Mouse (Mus musculus) lung, embryonic 16.5 days (tissue): ENCODE data around the gene Rtkn2. TPM values are rescaled to one million over a fixed set of nuclear protein-coding genes. Genes with fewer than 3 reads are reported as not detected.

Source experiments
- ATAC-seq: fragments of 200-750 bp; cut with Nextera tagmentation; 2 replicates; pipeline ENCODE4 v1.8.0; 2017; ENCODE audit warnings: low read depth, mild to moderate bottlenecking, moderate library complexity
- H3K27ac ChIP-seq: fragments of 300-500 bp; sonication (generic); 2 replicates; pipeline ENCODE4 v1.5.1; 2014; ENCODE audit warnings: mild to moderate bottlenecking, control low read depth, low read length
- H3K27me3 ChIP-seq: fragments of 300-500 bp; sonication (generic); 2 replicates; pipeline ENCODE4 v1.6.1; 2014; ENCODE audit warnings: low read depth, low read length, mixed read lengths; ENCODE audit not compliant: control insufficient read depth, insufficient read depth
- H3K36me3 ChIP-seq: fragments of 300-500 bp; sonication (generic); 2 replicates; pipeline ENCODE4 v1.6.1; 2014; ENCODE audit warnings: low read length; ENCODE audit not compliant: control insufficient read depth, insufficient read depth
- H3K4me1 ChIP-seq: fragments of 300-500 bp; sonication (generic); replicated peaks from 2 replicates; pipeline ENCODE4 v1.6.1; 2014; ENCODE audit warnings: low read length, mixed read lengths; ENCODE audit not compliant: control insufficient read depth, insufficient read depth
- H3K4me2 ChIP-seq: fragments of 300-500 bp; sonication (generic); 2 replicates; pipeline ENCODE4 v1.6.1; 2014; ENCODE audit warnings: low read depth, low read length, control low read depth
- H3K4me3 ChIP-seq: fragments of 300-500 bp; sonication (generic); 2 replicates; pipeline ENCODE4 v1.5.1; 2014; ENCODE audit warnings: mild to moderate bottlenecking, low read length, control low read depth
- H3K9ac ChIP-seq: fragments of 300-500 bp; sonication (generic); 2 replicates; pipeline ENCODE4 v1.6.1; 2014; ENCODE audit warnings: low read length, control low read depth
- H3K9me3 ChIP-seq: fragments of 300-500 bp; sonication (generic); 2 replicates; pipeline ENCODE4 v1.6.1; 2016; ENCODE audit warnings: low read length; ENCODE audit not compliant: control insufficient read depth
- WGBS: fragments of 180-500 bp; shearing (Covaris S2); extraction: QIAGEN DNeasy Blood & Tissue Kit; methylation state at CpG from one replicate; pipeline ENCODE4 v1.1.7; 2014; 5-methylcytosine and 5-hydroxymethylcytosine counted together
- polyA plus RNA-seq: library from polyadenylated mRNA; unstranded; fragments of >200 nt; fragmentation: Nextera tagmentation; extraction: Ambion mirVana; gene quantifications from 2 replicates; pipeline ENCODE4 v1.2.1, GENCODE M21; 2015

Gene Rtkn2
- polyA plus RNA-seq, 1 experiment from 2014 or later = 14.6 TPM

DNA sequence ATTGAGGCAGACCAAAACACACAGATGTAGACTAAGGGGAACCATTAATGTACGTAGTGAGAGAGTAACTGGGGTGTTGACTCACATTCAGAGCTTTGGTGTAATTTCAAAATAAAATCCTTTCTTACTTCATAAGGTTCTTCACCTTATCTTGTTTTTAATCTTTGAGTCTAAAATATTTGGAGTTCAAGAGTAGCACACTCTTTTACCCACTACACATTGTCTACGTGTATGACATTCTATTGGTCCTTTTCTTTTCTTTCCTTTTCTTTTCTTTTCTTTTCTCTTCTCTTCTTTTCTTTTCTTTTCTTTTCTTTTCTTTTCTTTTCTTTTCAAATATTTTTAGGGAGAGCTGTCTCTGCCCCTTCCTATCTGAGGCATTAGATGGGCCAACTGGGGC, 23.4 kb upstream of the Rtkn2 start:
- Histone ChIP-seq H3K27me3 (no peaks in the 10 kb centered on the region), H3K36me3 (no peaks in the 10 kb centered on the region), H3K9ac (no peak overlapping the region), H3K9me3 (no peaks in the 10 kb centered on the region), H3K27ac (no peak overlapping the region), H3K4me2 (no peak overlapping the region), H3K4me1 (peaks cover 4% of the 10 kb centered on the region; the same call in 1 of the 2 replicates), H3K4me3 (no peak overlapping the region)
- WGBS = 79% methylated on average over 2 of the region's 2 CpGs
- no peak for ATAC-seq

DNA sequence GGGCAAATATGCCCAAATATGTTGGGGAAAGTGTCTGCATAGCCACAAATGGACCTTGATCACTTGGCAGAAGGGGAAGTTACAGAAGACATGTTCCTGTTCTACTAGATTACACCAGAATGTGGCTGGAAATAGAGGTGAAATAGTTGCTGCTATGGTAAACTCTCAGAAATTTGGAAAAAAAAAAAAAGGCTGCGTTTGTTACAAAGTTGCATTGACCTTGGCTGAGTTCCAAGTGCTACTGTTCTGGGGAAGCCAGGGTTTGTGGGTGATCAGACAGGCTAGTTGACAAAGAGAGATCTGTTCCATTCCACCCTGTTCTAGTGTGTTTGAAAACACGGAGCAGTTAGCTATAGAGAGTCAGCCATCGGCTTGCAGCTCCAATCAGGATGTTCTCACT, 19.4 kb upstream of the Rtkn2 start:
- no peak overlapping the region for H3K4me3 ChIP-seq
- H3K9me3 ChIP-seq = no peaks in the 10 kb centered on the region
- H3K27me3 ChIP-seq = no peaks in the 10 kb centered on the region
- no peak overlapping the region for H3K4me2 ChIP-seq
- H3K4me1 ChIP-seq = peaks cover 4% of the 10 kb centered on the region
- ATAC-seq = 0 out of 2 replicates have a peak, but pooled peaks have one; percentile 49
- no peaks in the 10 kb centered on the region for H3K36me3 ChIP-seq
- WGBS = 33% methylated on average over 3 of the region's 3 CpGs
- peak overlapping the region; percentile 27; the same call in 1 of the 2 replicates for H3K27ac ChIP-seq
- H3K9ac ChIP-seq = no peak overlapping the region

DNA sequence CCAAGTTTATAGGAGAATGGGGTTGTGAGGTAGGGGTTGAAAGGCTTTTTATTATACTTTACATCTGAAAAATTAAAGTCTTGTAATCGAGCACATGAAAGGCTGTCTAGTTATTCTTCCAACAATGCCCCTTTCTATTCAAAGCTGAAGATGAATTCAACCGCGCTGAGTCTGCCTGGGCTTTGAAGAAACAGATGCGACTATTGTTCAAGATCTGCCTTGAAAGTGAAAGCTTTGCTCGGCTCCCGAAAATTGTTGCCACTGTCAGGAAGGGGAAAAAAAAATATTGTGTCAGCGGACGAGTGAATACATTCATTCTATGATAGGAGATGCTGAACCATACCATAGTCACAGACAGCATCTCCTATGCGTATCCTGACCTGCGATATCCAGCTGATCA, 16.9 kb upstream of the Rtkn2 start:
- H3K27ac ChIP-seq = no peak overlapping the region
- no peaks in the 10 kb centered on the region for H3K36me3 ChIP-seq
- H3K4me2 ChIP-seq = no peak overlapping the region
- no peak overlapping the region for H3K9ac ChIP-seq
- H3K4me3 ChIP-seq = no peak overlapping the region
- H3K27me3 ChIP-seq = no peaks in the 10 kb centered on the region
- H3K9me3 ChIP-seq = no peaks in the 10 kb centered on the region
- whole genome bisulfite sequencing = 62% methylated on average over 10 of the region's 10 CpGs
- no peak for ATAC-seq
- H3K4me1 ChIP-seq = peaks cover 12% of the 10 kb centered on the region

DNA sequence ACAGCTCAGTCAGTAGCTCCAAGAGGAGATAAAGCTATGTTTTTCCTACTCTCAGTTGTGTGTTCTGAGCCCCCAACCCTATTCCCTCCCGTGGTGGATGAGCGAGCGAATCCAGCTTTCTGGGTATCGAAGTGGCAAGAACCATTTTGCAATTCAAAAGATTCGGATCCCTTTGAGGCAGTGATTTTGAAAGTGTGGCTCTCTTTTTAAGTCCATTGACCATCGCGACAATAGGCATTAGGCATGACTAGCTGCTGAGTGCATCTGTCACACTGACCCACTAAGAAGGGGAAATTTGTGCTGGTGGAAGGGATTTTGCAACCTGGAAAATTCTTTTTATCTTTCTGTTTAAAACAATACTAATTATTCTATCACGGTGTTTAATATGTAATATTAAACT, 15.3 kb upstream of the Rtkn2 start:
- Histone ChIP-seq H3K4me1 (peaks cover 12% of the 10 kb centered on the region), H3K4me2 (no peak overlapping the region), H3K4me3 (no peak overlapping the region), H3K27me3 (no peaks in the 10 kb centered on the region), H3K9ac (no peak overlapping the region), H3K36me3 (no peaks in the 10 kb centered on the region), H3K9me3 (no peaks in the 10 kb centered on the region), H3K27ac (no peak overlapping the region)
- WGBS = 74% methylated on average over 8 of the region's 8 CpGs
- no peak for ATAC-seq

DNA sequence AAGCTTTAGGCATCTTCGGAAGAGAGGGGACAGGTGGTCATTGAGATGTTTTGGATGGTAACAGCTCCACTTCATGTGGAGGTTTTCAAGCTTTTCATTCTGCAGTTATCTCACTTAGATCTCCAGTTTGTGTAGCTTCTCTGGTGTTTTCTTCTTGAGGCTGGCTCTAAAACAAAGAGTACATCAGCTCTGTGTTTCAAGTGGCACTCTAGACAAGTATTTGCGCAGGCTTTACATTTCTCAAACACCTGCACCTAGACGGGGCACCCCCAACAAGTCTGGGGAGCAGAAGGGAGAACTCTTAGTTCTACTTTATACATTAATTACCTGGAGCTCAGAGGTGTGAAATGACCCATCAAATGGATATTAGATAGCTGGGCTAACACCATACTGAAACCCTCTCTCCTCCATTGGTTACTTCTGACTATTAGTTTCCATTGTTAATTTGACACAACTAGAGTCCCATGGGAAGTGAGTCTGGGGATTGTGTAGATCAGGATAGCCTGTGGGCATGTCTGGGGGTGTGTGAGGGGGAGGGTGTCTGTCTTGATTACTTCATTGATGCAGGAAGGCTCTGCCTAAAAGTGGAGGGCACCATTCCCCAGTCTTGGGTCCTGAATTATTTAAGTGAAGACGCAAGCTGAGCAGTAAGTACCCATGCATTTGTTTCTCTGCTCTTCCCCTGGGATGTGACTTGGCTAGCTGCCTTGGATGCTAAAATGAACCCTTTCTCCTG, 14.0 kb upstream of the Rtkn2 start:
- 58% methylated on average over 4 of the region's 4 CpGs for WGBS
- H3K4me3 ChIP-seq = no peak overlapping the region
- H3K4me1 ChIP-seq = peaks cover 12% of the 10 kb centered on the region
- no peaks in the 10 kb centered on the region for H3K27me3 ChIP-seq
- no peaks in the 10 kb centered on the region for H3K9me3 ChIP-seq
- no peaks in the 10 kb centered on the region for H3K36me3 ChIP-seq
- H3K27ac ChIP-seq = peak overlapping the region; percentile 77
- H3K9ac ChIP-seq = no peak overlapping the region
- H3K4me2 ChIP-seq = no peak overlapping the region
- ATAC-seq = peak; percentile 71; the same call in 1 of the 2 replicates

DNA sequence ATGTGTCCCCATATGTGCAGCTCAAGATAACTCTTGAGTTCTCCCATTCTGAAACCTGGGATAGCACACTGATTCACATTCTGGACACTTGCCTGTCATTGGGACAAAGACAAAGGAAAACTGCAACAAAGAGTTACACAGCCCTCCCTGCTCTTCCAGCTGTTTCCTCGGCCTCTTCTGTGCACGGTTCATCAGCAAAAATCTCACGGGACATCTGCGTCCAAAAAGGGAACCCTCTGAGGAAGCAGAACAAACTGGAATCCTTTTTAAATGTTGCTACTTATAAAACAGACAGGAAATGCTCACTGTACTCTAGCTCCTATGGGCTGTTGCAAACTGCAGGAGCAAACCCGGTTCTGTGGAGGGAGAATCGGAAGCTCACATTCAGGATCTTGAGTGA, 13.3 kb upstream of the Rtkn2 start:
- WGBS = 40% methylated on average over 6 of the region's 6 CpGs
- Histone ChIP-seq H3K36me3 (no peaks in the 10 kb centered on the region), H3K9ac (no peak overlapping the region), H3K27ac (peak overlapping the region; percentile 55), H3K4me1 (peaks cover 9% of the 10 kb centered on the region), H3K4me3 (no peak overlapping the region), H3K4me2 (no peak overlapping the region), H3K9me3 (no peaks in the 10 kb centered on the region), H3K27me3 (no peaks in the 10 kb centered on the region)
- ATAC-seq = 0 out of 2 replicates have a peak, but pooled peaks have one; percentile 34

DNA sequence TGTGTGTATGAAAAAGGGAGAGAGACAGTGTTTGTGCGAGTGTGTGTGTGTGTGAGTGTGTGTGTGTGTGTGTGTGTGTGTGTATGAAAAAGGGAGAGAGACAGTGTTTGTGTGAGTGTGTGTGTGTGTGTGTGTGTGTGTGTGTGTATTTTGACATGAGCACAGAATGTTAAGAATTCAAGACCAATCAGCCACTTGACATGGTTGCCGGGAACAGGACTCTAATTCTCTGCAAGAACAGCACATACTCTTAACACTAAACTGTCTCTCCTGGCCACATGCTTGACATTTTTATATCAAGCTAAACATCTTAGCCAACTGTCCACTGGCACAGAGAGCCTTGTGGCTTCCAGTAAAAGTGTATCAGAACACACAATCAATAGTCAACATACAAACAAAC, 12.4 kb upstream of the Rtkn2 start:
- no peak overlapping the region for H3K9ac ChIP-seq

DNA sequence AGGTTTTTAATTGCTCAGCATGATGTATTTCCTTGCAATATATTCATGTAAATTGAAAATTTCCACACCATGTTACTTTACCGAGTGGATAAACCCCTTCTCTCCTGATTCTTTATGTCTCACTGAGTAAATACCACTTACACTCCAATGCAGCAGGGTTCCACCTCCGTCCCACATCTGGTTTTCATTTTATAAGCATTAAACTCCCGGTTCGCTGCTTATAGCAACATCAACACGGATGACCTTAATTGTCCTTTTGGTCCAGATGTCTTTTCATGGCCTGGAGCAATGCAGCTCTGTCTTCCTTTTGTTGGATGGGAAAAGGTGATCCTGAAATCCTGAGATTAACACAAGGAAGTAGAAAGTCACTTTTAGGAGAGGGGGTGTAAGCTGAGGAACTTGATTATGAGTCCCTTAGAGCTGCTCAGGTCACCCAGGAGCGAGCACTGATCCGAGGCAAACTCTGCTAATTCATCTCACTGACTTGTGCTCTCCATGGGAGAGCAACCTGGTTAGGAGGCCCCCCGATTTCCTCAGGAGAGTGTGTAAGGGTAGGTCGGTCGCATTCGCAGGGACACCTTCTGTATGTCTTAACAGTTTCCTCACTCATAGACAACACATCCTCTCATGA, 8.1 kb upstream of the Rtkn2 start:
- H3K4me3 ChIP-seq = no peak overlapping the region
- 53% methylated on average over 11 of the region's 11 CpGs for WGBS
- ATAC-seq = no peak

More for the DNA sequence above, 12.4 kb upstream of the Rtkn2 start:
- Histone ChIP-seq H3K27ac (no peak overlapping the region), H3K36me3 (no peaks in the 10 kb centered on the region), H3K9me3 (no peaks in the 10 kb centered on the region), H3K27me3 (no peaks in the 10 kb centered on the region), H3K4me2 (no peak overlapping the region), H3K4me3 (no peak overlapping the region), H3K4me1 (peaks cover 9% of the 10 kb centered on the region)
- no peak for ATAC-seq
- 56% methylated on average over 2 of the region's 2 CpGs for WGBS

DNA sequence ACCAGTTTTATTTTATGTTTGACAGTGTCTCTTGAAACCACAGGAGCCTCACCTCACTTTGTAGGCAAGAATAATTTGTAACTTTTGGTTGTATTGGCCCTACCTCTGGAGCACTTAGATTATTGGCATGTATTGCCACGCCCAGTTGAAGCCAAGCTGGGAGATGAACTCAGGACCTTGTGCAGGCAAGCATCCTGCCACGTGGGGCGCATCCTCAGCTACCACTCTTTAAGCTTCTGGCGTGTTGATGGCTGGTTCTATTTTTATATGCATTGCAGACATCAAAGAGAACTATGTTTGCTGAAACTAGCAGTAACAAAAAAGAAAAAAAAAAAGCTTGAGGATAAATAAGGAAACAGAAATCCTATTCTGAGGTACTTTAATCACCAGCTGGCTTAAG, 2.1 kb upstream of the Rtkn2 start:
- WGBS = 51% methylated on average over 4 of the region's 4 CpGs
- no peak overlapping the region for H3K9ac ChIP-seq
- ATAC-seq = no peak
- H3K36me3 ChIP-seq = no peaks in the 10 kb centered on the region
- peaks cover 5% of the 10 kb centered on the region for H3K4me1 ChIP-seq
- no peaks in the 10 kb centered on the region for H3K9me3 ChIP-seq
- no peak overlapping the region for H3K4me3 ChIP-seq
- no peak overlapping the region for H3K4me2 ChIP-seq
- no peak overlapping the region for H3K27ac ChIP-seq
- no peaks in the 10 kb centered on the region for H3K27me3 ChIP-seq

More for the DNA sequence above, 8.1 kb upstream of the Rtkn2 start:
- H3K9ac ChIP-seq = no peak overlapping the region
- peaks cover under 1% of the 10 kb centered on the region for H3K4me1 ChIP-seq
- no peak overlapping the region for H3K4me2 ChIP-seq
- no peaks in the 10 kb centered on the region for H3K9me3 ChIP-seq
- H3K27me3 ChIP-seq = no peaks in the 10 kb centered on the region
- no peaks in the 10 kb centered on the region for H3K36me3 ChIP-seq
- H3K27ac ChIP-seq = no peak overlapping the region
